Mouse (Mus musculus) heart, postnatal 4 days (tissue): ENCODE results near the gene Ncapg2. TPM values are rescaled to one million over a fixed set of nuclear protein-coding genes. Genes with fewer than 3 reads are reported as not detected.

Experiments used
- total RNA-seq, 2 experiments: library from RNA; stranded (reverse); gene quantifications; 2 replicates each; pipeline ENCODE4 v1.2.3; 2021

Gene Ncapg2
- total RNA-seq, 2 experiments from 2014 or later = 34.6 to 36.4 TPM

Other genes starting within 250 kb of the Ncapg2 start
- gene Wdr60, start 142.4 kb upstream of the Ncapg2 start, total RNA-seq = 1 to 10 TPM; 2.6 to 2.8 TPM
- gene Gm11027, start 130.0 kb upstream of the Ncapg2 start, total RNA-seq = not detected
- 10 to 100 TPM; 33.8 to 38.4 TPM for gene Esyt2, start 124.2 kb upstream of the Ncapg2 start, total RNA-seq
- gene Ptprn2, start 80.3 kb downstream of the Ncapg2 start, total RNA-seq = under 1 TPM; 0.29 to 0.34 TPM